Mouse (Mus musculus) CH12F3 (cell line): ENCODE results near the gene Tyrobp.

Experiments
- in situ Hi-C: fragments of 300-500 bp; cut with MboI; formaldehyde crosslinking; loops from 2 replicates; pipeline ENCODE4 v1.14.3; 2020; ENCODE audit warnings: low sequenced_read_pairs

Tyrobp gene

GRCm38 (mm10) chr7:30422560-30422959 is 9.0 kb downstream of the Tyrobp start:
- in situ Hi-C loops, result loop anchor here (10.0 kb wide), 1 partner anchor 48 kb away; no protein-coding TSS in a partner anchor

GRCm38 (mm10) chr7:30423071-30423641 is 9.6 kb downstream of the Tyrobp start:
- in situ Hi-C loops, result loop anchor here (10.0 kb wide), 1 partner anchor 48 kb away; no protein-coding TSS in a partner anchor

GRCm38 (mm10) chr7:30429327-30429726 is 15.8 kb downstream of the Tyrobp start:
- in situ Hi-C loops, result loop anchor here (5.0 to 10.0 kb wide), 2 partner anchors 37 to 55 kb away; no protein-coding TSS in a partner anchor

- in situ Hi-C loops, result no loop called here
These were observed 16.6 kb downstream of the Tyrobp start for GRCm38 (mm10) chr7:30430191-30430590.

GRCm38 (mm10) chr7:30431793-30432192 is 18.2 kb downstream of the Tyrobp start:
- in situ Hi-C loops, result no loop called here

GRCm38 (mm10) chr7:30434238-30434637 is 20.7 kb downstream of the Tyrobp start:
- in situ Hi-C loops, result no loop called here

GRCm38 (mm10) chr7:30434701-30435100 is 21.1 kb downstream of the Tyrobp start:
- in situ Hi-C loops, result no loop called here

- in situ Hi-C loops, result no loop called here
These were observed 21.6 kb downstream of the Tyrobp start for GRCm38 (mm10) chr7:30435156-30435555.

- in situ Hi-C loops, result no loop called here
These were observed 23.3 kb downstream of the Tyrobp start for GRCm38 (mm10) chr7:30436879-30437278.

GRCm38 (mm10) chr7:30439734-30440133 is 26.2 kb downstream of the Tyrobp start:
- in situ Hi-C loops, result loop anchor here (5.0 kb wide), 1 partner anchor 53 kb away; the partner anchor contains the start of gene Prodh2

GRCm38 (mm10) chr7:30440697-30441096 is 27.1 kb downstream of the Tyrobp start:
- in situ Hi-C loops, result loop anchor here (5.0 kb wide), 1 partner anchor 52 kb away; the partner anchor contains the start of gene Prodh2

GRCm38 (mm10) chr7:30443696-30444095 is 30.1 kb downstream of the Tyrobp start:
- in situ Hi-C loops, result loop anchor here (5.0 kb wide), 1 partner anchor 49 kb away; the partner anchor contains the start of gene Prodh2

- in situ Hi-C loops, result loop anchor here (5.0 kb wide), 1 partner anchor 48 kb away; the partner anchor contains the start of gene Prodh2
These were observed 30.8 kb downstream of the Tyrobp start for GRCm38 (mm10) chr7:30444154-30444970.

GRCm38 (mm10) chr7:30444971-30445751 is 31.6 kb downstream of the Tyrobp start, which contains the start of gene Aplp1:
Aplp1 (minus strand) TSS chr7:30445535.
- in situ Hi-C loops, result loop anchor here (5.0 kb wide), 1 partner anchor 47 kb away; the partner anchor contains the start of gene Prodh2

GRCm38 (mm10) chr7:30450241-30450640 is 36.7 kb downstream of the Tyrobp start:
- in situ Hi-C loops, result no loop called here

GRCm38 (mm10) chr7:30453327-30453726 is 39.8 kb downstream of the Tyrobp start:
- in situ Hi-C loops, result no loop called here

- in situ Hi-C loops, result no loop called here
These were observed 40.2 kb downstream of the Tyrobp start for GRCm38 (mm10) chr7:30453766-30454165.

GRCm38 (mm10) chr7:30454259-30454658 is 40.7 kb downstream of the Tyrobp start:
- in situ Hi-C loops, result no loop called here

- in situ Hi-C loops, result no loop called here
These were observed 42.9 kb downstream of the Tyrobp start for GRCm38 (mm10) chr7:30456487-30456886.

- in situ Hi-C loops, result no loop called here
These were observed 43.5 kb downstream of the Tyrobp start for GRCm38 (mm10) chr7:30456911-30457628.
